Mouse (Mus musculus) A20 (cell line): ENCODE measurements at regions not wholly inside any gene's neighbourhood (a gene's known extent, or its start where the extent isn't known, plus 50 kb on each side); places are given as distances from the start of the nearest gene placed in this dataset.

Experiments used
- DNase-seq: peaks from one replicate; pipeline ENCODE4 v3.0.0-alpha.2; 2011; ENCODE audit warnings: low read depth, low spot score

DNA sequence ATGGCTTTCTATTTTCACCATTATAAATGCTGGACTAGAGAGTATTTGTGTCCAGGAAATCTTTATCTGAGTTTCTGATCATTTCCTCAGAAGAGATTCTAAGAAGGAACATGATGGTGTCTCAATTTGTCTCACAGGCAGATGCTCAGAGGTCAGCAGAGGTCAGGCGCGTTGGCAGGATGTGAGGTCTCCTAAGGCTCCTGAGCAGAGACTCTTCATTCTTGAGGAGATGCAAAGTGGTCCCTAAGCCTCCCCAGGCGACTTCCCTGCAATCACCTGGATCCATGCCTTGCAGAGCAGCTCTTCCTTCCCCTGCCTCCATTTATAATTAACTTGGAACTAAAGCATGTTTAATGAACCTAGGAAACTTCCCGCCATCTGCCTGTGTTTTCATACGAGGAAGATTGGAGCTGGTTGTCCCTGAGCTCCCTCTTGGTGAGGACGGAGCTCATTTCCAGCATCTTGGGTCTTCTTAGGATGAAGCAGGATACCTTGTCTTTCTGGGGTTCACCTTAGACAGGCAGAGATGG, 71.8 kb downstream of the Arf2 start:
- no peak for DNase-seq

DNA sequence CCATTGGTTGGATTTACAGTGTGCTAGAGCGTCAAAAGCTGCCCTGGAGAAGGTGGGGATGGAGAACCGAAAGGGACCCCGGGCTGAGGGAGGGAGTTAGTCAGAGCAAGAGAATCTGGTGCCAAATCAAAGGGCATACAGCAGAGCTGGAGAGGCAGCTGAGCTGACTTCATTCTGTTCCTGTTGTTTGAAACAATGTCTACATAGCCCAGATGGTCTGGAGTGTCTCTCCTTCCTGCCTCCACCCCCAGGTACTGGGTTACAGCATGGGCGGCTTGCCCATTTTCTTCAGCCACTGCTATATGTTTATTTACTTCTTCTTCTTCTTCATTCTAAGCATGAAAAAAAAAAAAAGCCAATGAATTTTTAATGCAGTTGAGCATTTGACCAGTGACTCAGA, 78.7 kb downstream of the Arf2 start:
- DNase-seq = peak; percentile 68

DNA sequence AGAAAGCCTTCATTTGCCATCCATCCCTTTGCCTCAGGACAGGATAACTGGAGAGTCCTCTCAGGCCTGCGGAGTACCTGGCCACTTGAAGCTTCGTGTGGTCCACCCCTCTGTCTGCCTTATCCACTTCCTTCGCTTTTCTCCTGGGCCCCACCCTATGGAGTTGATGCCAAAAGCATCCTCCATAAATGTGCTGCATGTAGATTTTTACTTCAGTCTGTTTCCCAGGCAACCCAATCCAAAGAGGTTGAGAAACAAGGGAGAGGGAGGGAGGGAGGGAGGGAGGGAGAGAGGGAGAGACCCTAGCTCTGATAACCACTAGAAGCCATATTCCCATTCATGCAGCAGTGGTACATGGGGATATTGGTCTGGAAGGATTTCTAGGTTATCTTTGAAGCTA, 80.7 kb upstream of the Crhr1 start:
- DNase-seq = no peak

GRCm38 (mm10) chr11:104053242-104053641, 79.4 kb upstream of the Crhr1 start:
- peak; percentile 50 for DNase-seq

DNA sequence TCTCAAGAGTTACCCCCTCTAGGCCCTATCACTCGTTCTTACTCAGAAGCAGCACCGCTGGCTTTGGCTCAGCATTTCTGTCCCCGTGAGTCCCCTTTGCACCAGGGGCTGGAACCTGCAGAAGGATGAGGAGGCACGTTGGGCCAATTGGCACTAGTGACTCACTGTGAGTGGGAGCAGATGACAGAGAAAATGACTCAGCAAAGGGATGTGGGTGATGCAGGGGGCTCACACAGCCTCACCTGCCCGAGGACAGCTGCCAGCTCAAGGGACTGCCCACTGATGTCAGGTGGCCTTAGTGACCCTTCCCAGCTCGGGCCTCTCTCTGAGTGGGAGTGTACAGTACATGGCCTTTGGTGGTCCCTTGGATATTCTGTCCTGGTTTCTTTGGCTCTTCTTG, 76.7 kb upstream of the Crhr1 start:
- no peak for DNase-seq

DNA sequence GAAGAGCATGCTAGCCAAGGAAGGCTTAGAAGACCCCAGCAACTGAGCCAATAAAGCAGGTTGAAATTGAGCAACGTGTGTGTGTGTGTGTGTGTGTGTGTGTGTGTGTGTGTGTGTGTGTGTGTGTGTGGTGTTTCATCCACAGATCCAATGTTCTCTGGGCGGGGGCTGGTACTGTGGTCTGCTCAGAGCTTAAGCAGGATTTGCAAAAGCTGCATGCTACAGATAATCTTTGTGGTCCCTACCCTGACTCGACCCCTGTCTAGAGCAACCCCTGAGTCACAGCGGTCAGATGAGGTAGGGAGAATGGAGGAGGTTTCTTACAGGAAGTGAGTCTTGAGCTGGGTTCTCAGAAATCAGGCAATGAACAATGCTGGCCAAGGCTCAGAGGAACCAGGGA, 75.6 kb upstream of the Crhr1 start:
- no peak for DNase-seq

DNA sequence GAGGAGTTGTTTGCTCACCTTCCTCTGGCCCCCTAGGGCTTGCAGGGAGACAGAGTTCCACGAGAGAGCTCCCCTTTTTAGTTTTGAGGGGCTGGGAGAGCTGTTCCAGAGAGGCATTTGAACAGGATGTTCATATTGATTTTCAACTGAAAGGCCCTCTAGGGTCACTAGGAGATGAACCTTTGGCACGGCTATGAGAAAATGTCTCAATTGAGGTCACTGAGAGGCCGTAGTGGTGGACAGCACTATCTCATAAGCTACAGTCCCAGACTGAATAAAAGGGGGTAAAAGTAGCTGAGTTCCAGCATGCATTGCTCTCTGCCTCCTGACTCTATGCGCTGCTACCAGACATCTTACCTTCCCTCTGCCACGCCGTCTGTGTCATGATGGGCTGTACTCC, 74.1 kb upstream of the Crhr1 start:
- DNase-seq = no peak

DNA sequence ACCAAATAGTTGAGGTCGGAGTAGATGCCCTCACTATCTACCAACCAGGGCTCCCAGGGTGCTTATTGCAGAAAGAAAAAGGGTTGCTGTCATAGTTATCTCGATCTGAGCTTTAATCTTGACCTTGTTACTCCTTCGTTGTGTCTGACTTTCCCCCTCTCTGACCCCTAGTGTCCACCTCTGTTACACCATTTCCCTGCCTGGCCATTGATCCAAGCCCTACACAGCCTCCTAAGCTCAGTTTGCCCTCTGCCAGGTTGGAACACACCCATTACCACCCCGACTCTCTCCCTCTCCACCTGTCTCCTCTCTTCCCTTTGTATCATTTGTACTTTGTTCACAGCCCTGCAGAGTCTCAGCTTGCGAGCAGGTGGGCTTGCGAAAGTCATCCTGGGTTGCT, 73.6 kb upstream of the Crhr1 start:
- no peak for DNase-seq

- peak; percentile 84 for DNase-seq
These were observed 71.3 kb upstream of the Crhr1 start for GRCm38 (mm10) chr11:104061361-104061760.

GRCm38 (mm10) chr11:104065181-104065580, 67.5 kb upstream of the Crhr1 start:
- no peak for DNase-seq

DNA sequence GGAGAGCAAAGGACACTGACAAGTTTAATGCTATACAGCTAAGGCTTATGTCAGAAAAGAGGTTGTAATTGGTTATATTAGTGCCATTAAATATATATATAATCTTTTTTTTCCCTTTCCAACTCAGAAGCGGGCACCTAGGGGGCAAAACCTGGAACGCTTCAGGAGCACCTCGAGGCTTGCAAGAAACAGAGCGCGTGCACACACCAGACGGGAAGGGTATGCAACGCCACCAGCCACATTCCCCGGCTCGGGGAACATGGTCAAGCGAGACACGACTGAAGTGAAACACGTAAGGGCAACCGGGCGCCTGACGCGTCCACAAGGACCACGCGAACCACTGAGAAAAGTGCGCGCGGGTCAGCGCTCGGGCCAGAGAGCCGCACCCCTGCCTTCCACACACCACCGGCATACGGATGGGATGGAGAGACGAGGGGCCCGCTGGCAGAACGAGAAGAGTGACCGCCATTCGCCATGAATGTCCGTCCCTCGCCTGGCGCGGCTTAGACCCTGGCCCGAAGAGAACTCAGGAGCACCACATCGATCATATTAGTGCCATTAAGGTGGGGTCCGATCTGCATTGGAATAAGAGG, 60.0 kb upstream of the Crhr1 start:
- DNase-seq = no peak

GRCm38 (mm10) chr11:104074763-104075162, 57.9 kb upstream of the Crhr1 start:
- DNase-seq = no peak

GRCm38 (mm10) chr11:104075394-104075793, 57.3 kb upstream of the Crhr1 start:
- no peak for DNase-seq

DNA sequence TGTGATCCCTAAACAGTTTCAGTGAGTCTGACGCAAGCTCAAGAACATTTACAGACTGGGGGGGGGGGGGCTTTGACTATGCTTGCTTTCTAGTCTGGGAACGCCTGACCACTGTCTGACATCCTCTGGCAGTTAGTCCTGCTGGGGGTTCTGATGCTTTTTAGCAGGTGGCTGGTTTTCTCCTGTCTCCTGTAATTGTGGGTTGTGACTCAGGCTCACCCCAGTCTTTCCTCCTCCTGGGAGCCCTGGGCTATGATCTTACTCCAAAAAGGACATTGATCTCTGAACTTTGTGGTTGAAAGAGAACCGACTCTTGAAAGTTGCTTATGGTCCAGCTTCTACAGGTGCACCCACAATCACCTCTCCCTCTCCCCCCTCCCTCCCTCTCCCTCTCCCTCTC, 50.6 kb upstream of the Crhr1 start:
- no peak for DNase-seq
